Mouse (Mus musculus) MEL (cell line): Measurements from ENCODE around the gene Trp53tg5. TPM values are rescaled to one million over a fixed set of nuclear protein-coding genes. Genes with fewer than 3 reads are reported as not detected.

Experiments
- DNase-seq: peaks from one replicate; pipeline ENCODE4 v3.0.0; 2011; ENCODE audit warnings: low read depth, low spot score
- H3K27ac ChIP-seq: 2 replicates; pipeline ENCODE4 v1.5.1; 2012; ENCODE audit warnings: low read depth, mild to moderate bottlenecking, control low read depth, low read length, moderate library complexity; ENCODE audit not compliant: control insufficient read depth
- H3K27me3 ChIP-seq, 2 experiments: fragments of 150-350 bp in 1 of 2; sonication (generic) in 1 of 2; 2 replicates each; pipeline ENCODE4 v1.6.1; 2012; ENCODE audit warnings: low read length in 2 of 2, mild to moderate bottlenecking in 2 of 2, improper control_type of control experiment in 1 of 2, moderate library complexity in 1 of 2; ENCODE audit not compliant: insufficient read depth in 2 of 2, control insufficient read depth in 1 of 2
- H3K36me3 ChIP-seq, 2 experiments: 2 replicates each; pipeline ENCODE4 v1.6.1; 2012 to 2014; ENCODE audit warnings: low read length in 2 of 2, improper control_type of control experiment in 1 of 2, inconsistent platforms in 1 of 2, mild to moderate bottlenecking in 1 of 2; ENCODE audit not compliant: insufficient read depth in 2 of 2, control insufficient read depth in 1 of 2
- H3K4me1 ChIP-seq, 2 experiments: fragments of 150-350 bp in 1 of 2; sonication (generic) in 1 of 2; 2 replicates each; pipeline ENCODE4 v1.6.1; 2012; ENCODE audit warnings: low read length in 2 of 2, improper control_type of control experiment in 1 of 2, mild to moderate bottlenecking in 1 of 2; ENCODE audit not compliant: insufficient read depth in 2 of 2, control insufficient read depth in 1 of 2
- H3K4me3 ChIP-seq, 2 experiments: fragments of 150-350 bp in 1 of 2; sonication (generic) in 1 of 2; 2 replicates each; pipeline ENCODE4 v1.5.1; 2012; ENCODE audit warnings: low read depth in 2 of 2, low read length in 2 of 2, mild to moderate bottlenecking in 2 of 2, moderate library complexity in 2 of 2, control low read depth in 1 of 2, improper control_type of control experiment in 1 of 2; ENCODE audit not compliant: control insufficient read depth in 1 of 2, insufficient read depth in 1 of 2
- H3K79me2 ChIP-seq: 2 replicates; pipeline ENCODE4 v1.6.1; 2012; ENCODE audit warnings: mild to moderate bottlenecking, low read length, moderate library complexity; ENCODE audit not compliant: control insufficient read depth, poor library complexity, insufficient read depth
- H3K9ac ChIP-seq: 2 replicates; pipeline ENCODE4 v1.6.1; 2012; ENCODE audit warnings: low read depth, mild to moderate bottlenecking, control low read depth, low read length, moderate library complexity; ENCODE audit not compliant: control insufficient read depth, poor library complexity, severe bottlenecking
- H3K9me3 ChIP-seq: fragments of 150-350 bp; sonication (generic); replicated peaks from 2 replicates; pipeline ENCODE4 v1.6.1; 2012; ENCODE audit warnings: mild to moderate bottlenecking, low read length, improper control_type of control experiment, moderate library complexity; ENCODE audit not compliant: insufficient read depth
- CHD2 ChIP-seq: IDR thresholded peaks from 2 replicates; pipeline ENCODE4 v1.6.1; 2011; ENCODE audit warnings: low read length, improper control_type of control experiment
- CTCF ChIP-seq, 3 experiments: IDR thresholded peaks in 2 of 3; conservative IDR thresholded peaks in 1 of 3; 2 replicates each; pipeline ENCODE4 v1.5.1; 2011 to 2012; ENCODE audit warnings: low read length in 3 of 3, low read depth in 2 of 3, mild to moderate bottlenecking in 2 of 3, improper control_type of control experiment in 1 of 3, inconsistent platforms in 1 of 3, mixed read lengths in 1 of 3, moderate library complexity in 1 of 3; ENCODE audit not compliant: control insufficient read depth in 1 of 3, insufficient read depth in 1 of 3, poor library complexity in 1 of 3, severe bottlenecking in 1 of 3
- GATA1 ChIP-seq: IDR thresholded peaks from 2 replicates; pipeline ENCODE4 v1.6.1; 2011; ENCODE audit warnings: low read depth, low read length, improper control_type of control experiment
- HCFC1 ChIP-seq: IDR thresholded peaks from 2 replicates; pipeline ENCODE4 v1.6.1; 2012; ENCODE audit warnings: low read depth, mild to moderate bottlenecking, inconsistent platforms, low read length, improper control_type of control experiment, moderate library complexity
- KAT2A ChIP-seq: conservative IDR thresholded peaks from 2 replicates; pipeline ENCODE4 v1.6.1; 2012; ENCODE audit warnings: low read depth, low read length, improper control_type of control experiment, inconsistent platforms
- MAZ ChIP-seq: IDR thresholded peaks from 2 replicates; pipeline ENCODE4 v1.6.1; 2012; ENCODE audit warnings: low read depth, mild to moderate bottlenecking, inconsistent platforms, low read length, improper control_type of control experiment
- MEF2A ChIP-seq: IDR thresholded peaks from 2 replicates; pipeline ENCODE4 v1.6.1; 2014; ENCODE audit warnings: low read depth, mild to moderate bottlenecking, inconsistent platforms, low read length, improper control_type of control experiment; ENCODE audit not compliant: poor library complexity, insufficient replicate concordance, severe bottlenecking; ENCODE audit errors: extremely low read depth
- MYB ChIP-seq: IDR thresholded peaks from 2 replicates; pipeline ENCODE4 v1.6.1; 2011; ENCODE audit warnings: mild to moderate bottlenecking, low read depth, low read length, improper control_type of control experiment
- MYC ChIP-seq: IDR thresholded peaks from 2 replicates; pipeline ENCODE4 v1.6.1; 2011; ENCODE audit warnings: low read depth, mild to moderate bottlenecking, low read length, improper control_type of control experiment, moderate library complexity
- NELFE ChIP-seq: IDR thresholded peaks from 2 replicates; pipeline ENCODE4 v1.6.1; 2011; ENCODE audit warnings: low read depth, low read length, improper control_type of control experiment
- POLR2A ChIP-seq, 2 experiments: IDR thresholded peaks; 2 replicates each; pipeline ENCODE4 v1.6.1; 2011 to 2012; ENCODE audit warnings: low read length in 2 of 2, mild to moderate bottlenecking in 2 of 2, control low read depth in 1 of 2, improper control_type of control experiment in 1 of 2, low read depth in 1 of 2, moderate library complexity in 1 of 2; ENCODE audit not compliant: control insufficient read depth in 1 of 2, insufficient read depth in 1 of 2, poor library complexity in 1 of 2
- POLR2AphosphoS2 ChIP-seq: IDR thresholded peaks from 2 replicates; pipeline ENCODE4 v1.6.1; 2011; ENCODE audit warnings: low read length, improper control_type of control experiment
- POLR2AphosphoS5 ChIP-seq: IDR thresholded peaks from 2 replicates; pipeline ENCODE4 v1.6.1; 2012; ENCODE audit warnings: low read depth, borderline replicate concordance, mild to moderate bottlenecking, inconsistent platforms, low read length, moderate library complexity, mixed read lengths
- RAD21 ChIP-seq: IDR thresholded peaks from 2 replicates; pipeline ENCODE4 v1.6.1; 2011; ENCODE audit warnings: mild to moderate bottlenecking, low read depth, low read length, improper control_type of control experiment
- SIN3A ChIP-seq: IDR thresholded peaks from 2 replicates; pipeline ENCODE4 v1.6.1; 2012; ENCODE audit warnings: low read length, improper control_type of control experiment, inconsistent platforms
- SMC3 ChIP-seq: IDR thresholded peaks from 2 replicates; pipeline ENCODE4 v1.6.1; 2011; ENCODE audit warnings: low read depth, low read length, improper control_type of control experiment
- TAL1 ChIP-seq: IDR thresholded peaks from 2 replicates; pipeline ENCODE4 v1.6.1; 2012; ENCODE audit warnings: mild to moderate bottlenecking, inconsistent platforms, low read length, moderate library complexity, mixed read lengths
- TBP ChIP-seq: IDR thresholded peaks from 2 replicates; pipeline ENCODE4 v1.8.0; 2011; ENCODE audit warnings: low read depth, low read length, improper control_type of control experiment
- USF1 ChIP-seq: IDR thresholded peaks from 2 replicates; pipeline ENCODE4 v1.6.1; 2014; ENCODE audit warnings: low read depth, mild to moderate bottlenecking, inconsistent platforms, low read length, improper control_type of control experiment, moderate library complexity
- ZC3H11A ChIP-seq: IDR thresholded peaks from 2 replicates; pipeline ENCODE4 v1.6.1; 2012; ENCODE audit warnings: low read depth, mild to moderate bottlenecking, inconsistent platforms, low read length, improper control_type of control experiment
- ZMIZ1 ChIP-seq: IDR thresholded peaks from 2 replicates; pipeline ENCODE4 v1.6.1; 2012; ENCODE audit warnings: low read depth, mild to moderate bottlenecking, inconsistent platforms, low read length, improper control_type of control experiment, moderate library complexity
- ZNF384 ChIP-seq: IDR thresholded peaks from 2 replicates; pipeline ENCODE4 v1.6.1; 2012; ENCODE audit warnings: low read depth, mild to moderate bottlenecking, inconsistent platforms, low read length, improper control_type of control experiment
- polyA plus RNA-seq, 2 experiments: library from polyadenylated mRNA; stranded (reverse) in 1 of 2; unstranded in 1 of 2; fragments of >175 nt in 1 of 2; fragments of >200 nt in 1 of 2; gene quantifications; 2 replicates each; pipeline versions ENCODE4 v1.2.1 to v1.2.4; 2012; ENCODE audit warnings: low replicate concordance in 2 of 2, low read depth in 1 of 2; ENCODE audit not compliant: insufficient read length in 2 of 2, insufficient read depth in 1 of 2, missing spikeins in 1 of 2
- total RNA-seq: library from RNA; depleted of rRNA; stranded (reverse); fragments of 300-350 nt; gene quantifications from 2 replicates; pipeline ENCODE4 v1.2.3, GENCODE M21; 2012

Gene Trp53tg5
- total and polyA plus RNA-seq, 3 experiments: 0.13 TPM; not detected in 2

DNA sequence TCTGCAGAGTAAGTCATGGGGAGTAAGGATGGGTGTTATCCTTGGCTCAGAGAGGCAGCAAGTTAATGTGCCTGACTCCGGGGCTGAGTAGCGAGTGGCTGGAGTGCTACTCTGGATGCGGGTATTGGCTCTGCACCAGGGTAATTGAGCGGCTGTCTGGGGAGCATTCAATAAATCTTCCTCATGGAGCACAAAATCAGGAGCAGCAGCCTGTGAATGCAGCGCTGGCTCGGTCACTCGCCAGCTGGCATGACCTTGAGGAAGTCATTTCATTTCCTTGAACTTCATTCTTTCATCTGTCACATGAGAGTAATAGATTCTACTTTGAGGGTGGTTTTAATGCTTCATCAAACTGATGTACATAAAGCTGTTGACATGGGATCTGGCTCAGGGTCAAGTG lies 27.0 kb upstream of the Trp53tg5 start:
- Histone ChIP-seq H3K9ac (no peak overlapping the region), H3K27ac (no peak overlapping the region), H3K27me3 (no peaks in the 10 kb centered on the region), H3K36me3 (peaks cover 15 to 16% of the 10 kb centered on the region in 2 experiments), H3K79me2 (peaks cover 10% of the 10 kb centered on the region), H3K4me1 (peaks cover 2 to 10% of the 10 kb centered on the region in 2 experiments; a peak in 3 of 4 replicates), H3K9me3 (no peaks in the 10 kb centered on the region), H3K4me3 (no peak overlapping the region)
- no peak for DNase-seq
- TF ChIP-seq MYC (no peak), SMC3 (no peak), NELFE (no peak), MAZ (no peak), TAL1 (no peak), POLR2AphosphoS5 (no peak), USF1 (no peak), ZMIZ1 (no peak), POLR2AphosphoS2 (no peak), ZC3H11A (no peak), POLR2A (IDR thresholded peaks at IDR 0.05; ENCODE audit: control insufficient read depth in 1 of 2, insufficient read depth in 1 of 2, low read depth in 1 of 2, low read length in 2 of 2, poor library complexity in 1 of 2) (no peak), GATA1 (no peak), ZNF384 (no peak), MYB (no peak), SIN3A (no peak), TBP (no peak), CHD2 (no peak)

DNA sequence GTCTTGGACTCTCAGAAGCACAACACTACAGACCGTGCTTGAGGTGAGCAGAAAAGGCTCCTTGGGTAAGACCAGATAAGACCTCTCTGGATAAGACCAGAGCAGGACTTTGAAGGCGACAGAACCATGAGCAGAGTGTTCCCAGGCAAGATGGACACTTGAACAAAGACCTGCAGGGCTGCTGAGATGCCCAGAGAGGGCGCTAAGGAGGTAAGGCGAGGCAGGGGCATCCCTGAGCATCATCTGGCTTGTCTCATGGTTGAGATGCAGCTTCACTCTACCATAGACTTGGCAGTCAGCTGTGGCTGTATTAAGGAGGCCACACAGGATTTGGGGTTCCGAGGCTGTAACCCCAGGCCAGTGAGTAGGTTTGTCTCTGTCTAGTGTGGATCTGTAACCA lies 25.8 kb upstream of the Trp53tg5 start:
- H3K36me3 ChIP-seq: peaks cover 13 to 15% of the 10 kb centered on the region in 2 experiments
- TF ChIP-seq ZMIZ1 (no peak), MEF2A (no peak), TBP (no peak), CTCF (IDR thresholded peaks at IDR 0.05 in 2 of 3, conservative IDR thresholded peaks at IDR 0.05 in 1 of 3; ENCODE audit: control insufficient read depth in 1 of 3, insufficient read depth in 1 of 3, low read depth in 2 of 3, low read length in 3 of 3, poor library complexity in 1 of 3, severe bottlenecking in 1 of 3) (peak; percentile 25 to 33 (median 29); a peak in 4 of 6 replicates), KAT2A (no peak), HCFC1 (no peak), POLR2AphosphoS2 (no peak), RAD21 (no peak)
- H3K27ac ChIP-seq: no peak overlapping the region
- peaks cover 10% of the 10 kb centered on the region for H3K79me2 ChIP-seq
- no peak overlapping the region for H3K4me3 ChIP-seq
- peak; percentile 23 for DNase-seq
- H3K4me1 ChIP-seq: peaks cover 2 to 10% of the 10 kb centered on the region in 2 experiments; a peak in 3 of 4 replicates
- no peaks in the 10 kb centered on the region for H3K9me3 ChIP-seq
- no peak overlapping the region for H3K9ac ChIP-seq
- no peaks in the 10 kb centered on the region for H3K27me3 ChIP-seq
